Mouse (Mus musculus) left cerebral cortex, postnatal 14 days (tissue): ENCODE measurements at regions not wholly inside any gene's neighbourhood (a gene's known extent, or its start where the extent isn't known, plus 50 kb on each side); places are given as distances from the start of the nearest gene placed in this dataset.

Experiments used
- DNase-seq, 2 experiments: peaks; one replicate each; pipeline ENCODE4 v3.0.0; 2021 to 2022; ENCODE audit warnings: low spot score in 2 of 2, mixed read lengths in 1 of 2
- intact Hi-C: fragments of 180-260 bp; cut with DNase I; formaldehyde crosslinking; loops from one replicate; pipeline ENCODE4 v1.15.1; 2025

GRCm38 (mm10) chr10:114083441-114083840 lies 718.7 kb downstream of the Trhde start:
- intact Hi-C loops: no loop called here
- DNase-seq: no peak

- intact Hi-C loops: no loop called here
- DNase-seq: no peak
Measured at GRCm38 (mm10) chr10:114041991-114042390, 760.1 kb downstream of the Trhde start.

DNA sequence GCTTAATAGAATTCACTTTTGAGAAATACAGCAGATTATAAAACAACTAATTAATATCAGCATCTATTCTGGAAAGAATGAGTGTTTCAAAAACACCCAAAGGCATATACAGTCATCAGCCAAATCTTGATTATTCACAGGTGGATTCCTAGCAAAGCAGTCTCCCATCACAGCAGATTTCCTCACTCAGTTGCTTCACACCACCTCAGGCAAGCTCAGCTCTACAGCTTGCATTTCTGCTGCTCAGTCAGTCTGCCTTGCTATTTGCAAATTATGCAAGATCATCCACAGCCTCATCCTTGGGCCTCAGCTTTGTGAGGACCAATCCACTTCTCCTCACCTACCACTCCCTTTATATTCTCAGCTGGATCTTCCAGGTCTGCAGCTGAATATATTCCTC lies 788.7 kb downstream of the Trhde start:
- no peak for DNase-seq
- intact Hi-C loops: no loop called here

DNA sequence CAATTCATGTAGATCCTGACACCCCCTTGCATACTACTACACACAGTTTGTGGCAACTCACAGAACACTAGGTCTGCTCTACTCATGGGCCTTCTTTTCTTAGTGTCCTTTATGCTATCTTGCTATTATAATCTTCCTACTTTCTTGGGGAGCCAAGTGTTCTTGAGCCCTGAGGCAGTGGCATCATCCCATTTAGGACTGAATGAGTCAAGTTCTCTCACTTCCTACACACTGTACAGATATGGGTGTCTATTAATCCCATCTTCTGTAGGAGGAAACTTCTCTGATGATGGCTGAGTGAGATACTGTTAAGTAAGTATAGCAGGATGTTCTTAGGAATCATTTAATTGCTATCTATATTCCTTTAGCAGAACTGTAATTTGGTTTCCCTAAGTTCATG lies 816.7 kb downstream of the Trhde start:
- intact Hi-C loops: no loop called here
- no peak for DNase-seq

- no peak for DNase-seq
- intact Hi-C loops: no loop called here
Measured at GRCm38 (mm10) chr10:113972826-113973225, 829.3 kb downstream of the Trhde start.

DNA sequence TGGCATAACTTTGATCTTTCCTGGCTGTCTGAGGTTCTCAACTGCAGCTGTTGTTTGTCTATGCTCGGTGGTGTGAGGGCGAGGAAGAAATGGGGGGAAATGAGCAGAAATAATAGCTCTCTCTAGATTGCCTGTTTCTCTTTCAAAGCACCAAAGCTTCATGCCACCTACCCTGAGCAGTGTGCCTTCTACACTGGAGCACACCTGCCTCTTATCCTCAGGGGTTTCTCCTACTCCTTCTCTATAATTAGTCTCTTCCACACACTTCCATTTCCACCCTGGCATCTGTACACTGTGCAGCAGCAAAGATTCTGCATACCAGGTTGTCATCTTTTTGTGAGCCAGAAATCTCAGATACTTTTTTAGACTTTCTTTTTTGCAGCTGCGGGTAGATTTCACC lies 855.3 kb downstream of the Trhde start:
- intact Hi-C loops: no loop called here
- DNase-seq: peak; percentile 2 to 5

- no peak for DNase-seq
- intact Hi-C loops: no loop called here
Measured at GRCm38 (mm10) chr10:113939524-113939923, 862.6 kb downstream of the Trhde start.

- DNase-seq: peak; percentile 19
- intact Hi-C loops: no loop called here
Measured at GRCm38 (mm10) chr10:113930201-113930790, 871.8 kb downstream of the Trhde start.

GRCm38 (mm10) chr10:113916705-113917104 lies 885.4 kb downstream of the Trhde start:
- no peak for DNase-seq
- intact Hi-C loops: no loop called here

DNA sequence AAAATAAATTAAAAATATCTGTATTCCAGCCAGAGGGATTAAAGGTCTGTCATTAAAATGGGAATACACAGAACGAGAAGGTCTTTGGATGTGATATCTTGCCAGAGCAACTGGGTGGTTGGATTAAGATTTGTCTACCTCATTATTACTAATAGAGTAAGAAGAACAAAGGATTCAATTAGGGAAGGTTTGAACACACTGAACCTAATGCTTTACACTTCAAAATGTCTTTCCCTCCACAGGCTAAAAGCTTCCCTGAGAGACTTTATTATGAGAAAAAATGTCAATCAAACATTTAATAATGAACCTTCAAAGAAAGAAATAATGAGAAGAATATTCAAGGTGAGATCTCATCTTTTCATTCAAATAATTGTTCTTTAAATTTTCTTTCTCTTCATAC lies 899.4 kb downstream of the Trhde start:
- intact Hi-C loops: no loop called here
- DNase-seq: no peak

GRCm38 (mm10) chr10:113874419-113875161 lies 927.5 kb downstream of the Trhde start:
- DNase-seq: no peak
- intact Hi-C loops: no loop called here

DNA sequence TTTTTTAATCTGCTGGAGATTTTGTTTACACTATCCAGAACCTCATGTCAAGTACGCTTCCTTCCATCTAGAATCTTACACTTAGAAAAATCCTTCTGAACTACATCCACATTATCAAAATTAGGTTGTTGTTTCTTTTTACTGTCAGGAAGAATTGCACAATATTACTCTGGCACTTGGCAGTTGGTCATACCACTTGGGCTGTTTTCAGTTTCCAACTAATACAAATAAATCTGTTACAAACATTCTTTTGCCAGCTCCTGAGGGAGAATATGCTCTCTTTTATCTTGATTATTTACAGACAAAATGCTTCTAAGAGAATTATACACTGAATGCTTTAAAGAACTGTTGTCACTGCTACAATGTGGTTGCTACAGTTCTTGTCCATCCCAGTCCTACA lies 895.8 kb upstream of the Atxn7l3b start:
- DNase-seq: no peak
- intact Hi-C loops: no loop called here
